Comparison of ENCODE assay signal across 24 mouse cellular contexts in genomic region chr4:40929046-40929445, GRCm38 (mm10). TPM values are rescaled to one million over a fixed set of nuclear protein-coding genes. Genes with fewer than 3 reads are reported as not detected.
"Had no signal": no experiment of that assay in that cellular context is flagged by ENCODE, and none has a peak within 500 bp of the region (broad histone marks: within the 10 kb centered on the region; RNA-seq: fewer than 3 reads in every experiment).

No protein-coding gene starts in this region.

- H3K9me3 ChIP-seq: heart, embryonic 10.5 days; heart, embryonic 12.5 days; hindbrain, embryonic 10.5 days; hindbrain, embryonic 12.5 days; intestine, embryonic 15.5 days; limb, embryonic 13.5 days; limb, embryonic 15.5 days; liver, embryonic 12.5 days had no signal

- H3K4me1 ChIP-seq: heart, embryonic 10.5 days; heart, embryonic 12.5 days; hindbrain, embryonic 10.5 days; hindbrain, embryonic 12.5 days; intestine, embryonic 15.5 days; limb, embryonic 13.5 days; limb, embryonic 15.5 days had no signal

- ATAC-seq: hindbrain, embryonic 16.5 days; inflammation-experienced regulatory T-cells, adult 6 months; intestine, embryonic 15.5 days; intestine, postnatal 0 days; liver, embryonic 12.5 days had no signal

- H3K4me3 ChIP-seq: gastrocnemius, adult 2 months; heart, embryonic 10.5 days; heart, embryonic 12.5 days; hindbrain, embryonic 10.5 days; hindbrain, embryonic 12.5 days; intestine, embryonic 15.5 days; layer of hippocampus, adult 2 months; left cerebral cortex, adult 2 months; limb, embryonic 13.5 days; limb, embryonic 15.5 days; liver, embryonic 12.5 days had no signal

- H3K27ac ChIP-seq: gastrocnemius, adult 2 months; heart, embryonic 10.5 days; hindbrain, embryonic 10.5 days; hindbrain, embryonic 12.5 days; hindbrain, embryonic 14.5 days; intestine, embryonic 15.5 days; layer of hippocampus, adult 2 months; left cerebral cortex, adult 2 months; limb, embryonic 13.5 days; limb, embryonic 15.5 days; liver, embryonic 12.5 days; liver, embryonic 14.5 days had no signal

- H3K4me2 ChIP-seq: heart, embryonic 12.5 days; hindbrain, embryonic 12.5 days; hindbrain, embryonic 14.5 days; intestine, embryonic 15.5 days; limb, embryonic 13.5 days; limb, embryonic 15.5 days; liver, embryonic 12.5 days had no signal

- H3K9ac ChIP-seq: heart, embryonic 12.5 days; hindbrain, embryonic 12.5 days; hindbrain, embryonic 14.5 days; intestine, embryonic 15.5 days; limb, embryonic 13.5 days; limb, embryonic 15.5 days; liver, embryonic 12.5 days; liver, embryonic 14.5 days had no signal

- DNase-seq: gastrocnemius, adult 2 months; gastrocnemius, postnatal 10 days; gastrocnemius, postnatal 25 days; heart, adult 18-20 months; heart, postnatal 10 days; heart, postnatal 4 days; kidney, adult 18-20 months; kidney, postnatal 25 days had no signal

- H3K27me3 ChIP-seq: heart, embryonic 12.5 days; hindbrain, embryonic 12.5 days; intestine, embryonic 15.5 days; limb, embryonic 13.5 days; limb, embryonic 15.5 days; liver, embryonic 12.5 days had no signal

RNA-seq across cellular contexts. Expression of gene Spink4, which starts 9.2 kb away (rescaled TPM):
- polyA plus RNA-seq: hindbrain, embryonic 10.5 days; hindbrain, embryonic 12.5 days; hindbrain, embryonic 14.5 days; hindbrain, embryonic 16.5 days; inflammation-experienced regulatory T-cells, adult 6 months; limb, embryonic 11.5 days; limb, embryonic 13.5 days; limb, embryonic 15.5 days had no signal
